Mouse (Mus musculus): ENCODE results near the gene Umad1. TPM values are rescaled to one million over a fixed set of nuclear protein-coding genes. Genes with fewer than 3 reads are reported as not detected.

The Umad1 gene
- polyA plus RNA-seq, 1 experiment, result 5.9 TPM

DNA sequence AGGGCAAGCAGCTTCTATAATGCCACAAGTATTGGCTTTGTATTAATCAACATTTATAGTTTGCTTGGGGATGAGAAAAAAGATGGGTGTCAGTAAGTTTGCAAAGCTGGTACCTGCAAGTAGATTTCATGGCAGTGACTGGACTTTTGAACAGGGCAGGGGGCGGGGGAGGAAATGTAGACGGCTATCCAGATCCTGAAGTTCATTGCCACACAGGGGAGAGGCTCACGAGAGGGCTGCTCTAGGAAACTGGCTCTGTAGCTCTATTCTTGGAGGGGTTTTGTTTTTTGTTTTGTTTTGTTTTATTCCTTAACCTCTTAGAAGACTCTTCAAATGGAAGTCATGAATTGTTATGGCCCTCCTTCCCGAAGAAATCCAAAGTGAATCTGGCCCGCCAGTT lies 162.3 kb downstream of the Umad1 start:
- Histone ChIP-seq H3ac (ENCODE audit: control insufficient read depth, insufficient read length) (no peak overlapping the region), H3K27me3 (ENCODE audit: control insufficient read depth, insufficient read depth, insufficient read length) (no peaks in the 10 kb centered on the region), H3K79me2 (ENCODE audit: control insufficient read depth, insufficient read depth) (no peaks in the 10 kb centered on the region), H3K36me3 (ENCODE audit: control insufficient read depth, insufficient read depth) (no peaks in the 10 kb centered on the region), H3K4me2 (ENCODE audit: low read depth) (no peak overlapping the region), H3K4me3 (no peak overlapping the region)
- no peak for TF ChIP-seq MAX (IDR thresholded peaks at IDR 0.05; ENCODE audit: low read depth)
- TF ChIP-seq TCF12 (IDR thresholded peaks at IDR 0.05; ENCODE audit: insufficient read depth, poor library complexity, severe bottlenecking), result no peak
- TF ChIP-seq USF1 (IDR thresholded peaks at IDR 0.05; ENCODE audit: low read depth), result no peak
- no peak for TF ChIP-seq POLR2AphosphoS2 (IDR thresholded peaks at IDR 0.05; ENCODE audit: insufficient read length, low read depth)
- no peak for TF ChIP-seq MYOG (IDR thresholded peaks at IDR 0.05; ENCODE audit: control insufficient read depth in 1 of 3, insufficient read depth in 1 of 3, insufficient read length in 2 of 3, low read depth in 2 of 3)

DNA sequence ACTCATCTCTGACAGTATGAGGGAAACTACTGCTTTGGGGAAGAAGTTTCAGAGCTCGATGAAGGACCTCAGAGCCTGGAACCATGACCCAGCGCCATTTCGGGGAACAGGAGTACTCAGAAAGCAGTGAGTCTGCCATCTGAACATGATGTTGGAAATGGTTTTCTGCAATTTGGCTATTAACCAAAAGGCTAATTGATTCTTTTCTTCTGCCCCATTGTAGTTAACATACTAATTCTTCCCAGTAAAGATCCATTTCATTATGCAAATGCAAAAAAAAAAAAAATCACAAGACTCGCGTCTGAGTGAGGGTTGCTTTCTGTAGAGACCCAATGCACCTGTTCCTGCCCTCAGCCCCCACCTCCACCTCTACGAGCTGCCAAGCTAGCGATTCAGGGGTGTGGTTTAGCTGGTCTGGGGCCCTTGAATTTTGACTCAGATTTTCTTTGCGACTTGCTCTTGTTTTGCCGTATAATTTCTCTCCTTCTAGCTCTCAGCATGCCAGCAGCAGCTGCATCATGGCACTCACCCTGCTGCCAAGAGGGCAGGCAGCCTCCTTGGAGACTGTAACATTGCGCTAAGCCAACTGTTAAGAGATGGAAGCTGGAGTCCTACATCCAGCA lies 163.0 kb downstream of the Umad1 start:
- H3K27me3 ChIP-seq (ENCODE audit: control insufficient read depth, insufficient read depth, insufficient read length), result no peaks in the 10 kb centered on the region
- H3K79me2 ChIP-seq (ENCODE audit: control insufficient read depth, insufficient read depth), result no peaks in the 10 kb centered on the region
- H3K36me3 ChIP-seq (ENCODE audit: control insufficient read depth, insufficient read depth), result no peaks in the 10 kb centered on the region
- no peak overlapping the region for H3ac ChIP-seq (ENCODE audit: control insufficient read depth, insufficient read length)
- H3K4me3 ChIP-seq, result no peak overlapping the region
- TF ChIP-seq MYOG (IDR thresholded peaks at IDR 0.05; ENCODE audit: control insufficient read depth in 1 of 3, insufficient read depth in 1 of 3, insufficient read length in 2 of 3, low read depth in 2 of 3) (peak in 2 of 3 experiments; percentile 40 to 71), MYOD1 (IDR thresholded peaks at IDR 0.05; ENCODE audit: control insufficient read depth in 1 of 3, insufficient read length in 2 of 3, low read depth in 2 of 3) (peak in 1 of 3 experiments; percentile 37), CEBPB (IDR thresholded peaks at IDR 0.05; ENCODE audit: insufficient read depth, poor library complexity, severe bottlenecking) (no peak), REST (IDR thresholded peaks at IDR 0.05; ENCODE audit: insufficient read depth, insufficient read length) (no peak)
- no peak overlapping the region for H3K4me2 ChIP-seq (ENCODE audit: low read depth)

DNA sequence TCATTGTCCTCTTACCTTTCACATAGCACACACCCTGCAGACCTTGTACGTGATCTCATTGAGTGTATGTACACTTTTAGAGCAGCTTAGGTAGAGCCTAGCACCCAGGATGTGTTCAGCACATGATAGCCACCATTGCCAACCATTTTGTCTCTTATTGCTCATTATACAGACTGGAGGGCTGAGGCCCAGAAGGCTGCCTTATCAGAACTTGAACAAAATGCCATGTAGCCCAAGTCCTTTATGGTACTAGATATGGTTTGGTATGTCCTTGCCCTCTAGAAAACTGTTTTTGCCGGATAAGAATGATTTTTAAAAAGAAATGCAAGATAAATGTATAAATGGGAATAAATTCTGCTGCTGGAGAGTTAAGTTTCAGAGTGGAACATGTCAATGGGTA lies 164.1 kb downstream of the Umad1 start:
- no peak overlapping the region for H3ac ChIP-seq (ENCODE audit: control insufficient read depth, insufficient read length)
- no peak overlapping the region for H3K4me3 ChIP-seq
- H3K79me2 ChIP-seq (ENCODE audit: control insufficient read depth, insufficient read depth), result no peaks in the 10 kb centered on the region
- no peaks in the 10 kb centered on the region for H3K27me3 ChIP-seq (ENCODE audit: control insufficient read depth, insufficient read depth, insufficient read length)
- no peak for TF ChIP-seq USF1 (IDR thresholded peaks at IDR 0.05; ENCODE audit: low read depth)
- TF ChIP-seq POLR2AphosphoS2 (IDR thresholded peaks at IDR 0.05; ENCODE audit: insufficient read length, low read depth), result no peak
- TF ChIP-seq E2F4 (IDR thresholded peaks at IDR 0.05; ENCODE audit: insufficient read depth), result no peak
- no peak for TF ChIP-seq POLR2A (IDR thresholded peaks at IDR 0.05; ENCODE audit: insufficient read length, low read depth)
- TF ChIP-seq REST (IDR thresholded peaks at IDR 0.05; ENCODE audit: insufficient read depth, insufficient read length), result no peak
- TF ChIP-seq MYOG (IDR thresholded peaks at IDR 0.05; ENCODE audit: control insufficient read depth in 1 of 3, insufficient read depth in 1 of 3, insufficient read length in 2 of 3, low read depth in 2 of 3), result no peak
- TF ChIP-seq MAX (IDR thresholded peaks at IDR 0.05; ENCODE audit: low read depth), result no peak
- no peak for TF ChIP-seq MYOD1 (IDR thresholded peaks at IDR 0.05; ENCODE audit: control insufficient read depth in 1 of 3, insufficient read length in 2 of 3, low read depth in 2 of 3)
- TF ChIP-seq TCF3 (IDR thresholded peaks at IDR 0.05; ENCODE audit: insufficient read length, low read depth), result no peak
- TF ChIP-seq SRF (IDR thresholded peaks at IDR 0.05; ENCODE audit: control insufficient read depth, insufficient read length, low read depth), result no peak
- no peak for TF ChIP-seq CEBPB (IDR thresholded peaks at IDR 0.05; ENCODE audit: insufficient read depth, poor library complexity, severe bottlenecking)
- no peak for TF ChIP-seq TCF12 (IDR thresholded peaks at IDR 0.05; ENCODE audit: insufficient read depth, poor library complexity, severe bottlenecking)
- H3K36me3 ChIP-seq (ENCODE audit: control insufficient read depth, insufficient read depth), result no peaks in the 10 kb centered on the region
- no peak overlapping the region for H3K4me2 ChIP-seq (ENCODE audit: low read depth)

DNA sequence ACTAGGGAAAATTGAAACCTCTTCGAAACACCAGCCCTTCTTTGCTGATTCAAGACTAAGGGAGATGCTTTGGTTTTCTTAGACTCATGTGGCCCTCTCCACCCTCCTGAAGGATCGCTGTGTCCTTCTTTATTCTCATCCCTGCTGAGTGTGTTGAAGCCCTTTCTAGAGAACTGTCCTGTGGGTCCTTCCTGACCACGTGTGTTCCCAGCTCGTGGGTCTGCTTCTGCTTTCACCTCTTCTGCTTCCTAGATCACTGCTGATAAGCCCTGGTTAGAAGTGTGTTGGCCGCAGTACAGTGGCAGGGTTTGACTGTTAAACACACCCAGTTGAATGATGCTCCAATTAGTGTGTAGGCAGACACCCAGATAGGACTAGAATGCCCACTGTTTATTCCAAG lies 168.6 kb downstream of the Umad1 start:
- no peaks in the 10 kb centered on the region for H3K27me3 ChIP-seq (ENCODE audit: control insufficient read depth, insufficient read depth, insufficient read length)
- H3K4me3 ChIP-seq, result no peak overlapping the region
- H3K79me2 ChIP-seq (ENCODE audit: control insufficient read depth, insufficient read depth), result no peaks in the 10 kb centered on the region
- H3K4me2 ChIP-seq (ENCODE audit: low read depth), result no peak overlapping the region
- H3K36me3 ChIP-seq (ENCODE audit: control insufficient read depth, insufficient read depth), result no peaks in the 10 kb centered on the region
- TF ChIP-seq REST (IDR thresholded peaks at IDR 0.05; ENCODE audit: insufficient read depth, insufficient read length), result no peak
- no peak for TF ChIP-seq POLR2AphosphoS2 (IDR thresholded peaks at IDR 0.05; ENCODE audit: insufficient read length, low read depth)
- TF ChIP-seq USF1 (IDR thresholded peaks at IDR 0.05; ENCODE audit: low read depth), result no peak
- TF ChIP-seq MYOD1 (IDR thresholded peaks at IDR 0.05; ENCODE audit: control insufficient read depth in 1 of 3, insufficient read length in 2 of 3, low read depth in 2 of 3), result no peak
- TF ChIP-seq E2F4 (IDR thresholded peaks at IDR 0.05; ENCODE audit: insufficient read depth), result no peak
- no peak for TF ChIP-seq CEBPB (IDR thresholded peaks at IDR 0.05; ENCODE audit: insufficient read depth, poor library complexity, severe bottlenecking)
- no peak for TF ChIP-seq TCF12 (IDR thresholded peaks at IDR 0.05; ENCODE audit: insufficient read depth, poor library complexity, severe bottlenecking)
- TF ChIP-seq TCF3 (IDR thresholded peaks at IDR 0.05; ENCODE audit: insufficient read length, low read depth), result no peak
- TF ChIP-seq POLR2A (IDR thresholded peaks at IDR 0.05; ENCODE audit: insufficient read length, low read depth), result no peak
- no peak for TF ChIP-seq MAX (IDR thresholded peaks at IDR 0.05; ENCODE audit: low read depth)
- TF ChIP-seq SRF (IDR thresholded peaks at IDR 0.05; ENCODE audit: control insufficient read depth, insufficient read length, low read depth), result no peak
- H3ac ChIP-seq (ENCODE audit: control insufficient read depth, insufficient read length), result no peak overlapping the region

DNA sequence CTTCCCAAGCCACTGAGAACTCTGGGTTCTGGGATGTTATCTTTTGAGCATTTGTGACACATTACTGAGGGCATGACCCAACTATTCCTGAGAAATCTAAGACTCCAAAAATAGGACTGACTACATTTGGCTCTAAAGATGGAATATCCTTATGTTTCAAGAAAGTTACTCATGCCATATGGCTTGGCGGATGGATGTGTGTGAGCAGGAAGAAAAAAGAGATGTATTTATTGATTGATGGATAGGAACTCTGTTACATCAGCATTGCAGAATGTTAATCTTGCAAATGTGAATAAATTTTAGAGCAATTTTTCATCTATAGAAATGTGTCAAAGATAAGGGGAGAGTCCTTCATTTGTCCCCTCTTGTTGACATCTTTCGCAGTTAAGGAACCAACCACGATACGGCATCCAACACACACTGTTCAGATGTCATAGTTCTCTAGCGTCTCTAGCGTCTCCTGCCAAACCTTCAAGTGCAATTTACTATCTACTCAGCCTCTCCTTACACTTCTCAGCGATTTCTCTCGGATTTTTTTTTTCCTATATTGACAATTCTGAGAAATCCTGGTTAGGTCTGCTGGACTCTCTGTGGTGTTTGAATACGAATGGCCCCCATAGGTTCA lies 171.6 kb downstream of the Umad1 start:
- Histone ChIP-seq H3ac (ENCODE audit: control insufficient read depth, insufficient read length) (no peak overlapping the region), H3K36me3 (ENCODE audit: control insufficient read depth, insufficient read depth) (no peaks in the 10 kb centered on the region), H3K27me3 (ENCODE audit: control insufficient read depth, insufficient read depth, insufficient read length) (no peaks in the 10 kb centered on the region), H3K4me2 (ENCODE audit: low read depth) (no peak overlapping the region), H3K79me2 (ENCODE audit: control insufficient read depth, insufficient read depth) (no peaks in the 10 kb centered on the region), H3K4me3 (no peak overlapping the region)
- TF ChIP-seq REST (IDR thresholded peaks at IDR 0.05; ENCODE audit: insufficient read depth, insufficient read length), result no peak
